Mouse (Mus musculus) c-Kit-positive CD71-positive TER-119-negative erythroid progenitor cells, embryonic 14.5 days (primary cell): ENCODE data around the gene Fam171a2.
A peak's percentile ranks its signal among the peaks of the same experiment; 100 is the strongest.
"Not testable (repeated sequence)": the region's sequence is repeated elsewhere in the genome, so short reads cannot be mapped to it uniquely, and the experiment has no call there.

Source experiments
- DNase-seq: peaks from one replicate; pipeline ENCODE4 v3.0.0-alpha.2; 2013; ENCODE audit warnings: low read depth

The Fam171a2 gene

GRCm38 (mm10) chr11:102394421-102395124 is 52.9 kb downstream of the Fam171a2 start:
- no peak for DNase-seq

GRCm38 (mm10) chr11:102393719-102394420 is 53.6 kb downstream of the Fam171a2 start:
- DNase-seq = no peak

GRCm38 (mm10) chr11:102393238-102393634 is 54.2 kb downstream of the Fam171a2 start, which contains the start of gene Rundc3a:
Rundc3a (plus strand) TSS chr11:102393403.
- peak; percentile 53 for DNase-seq

- no peak for DNase-seq
Measured at GRCm38 (mm10) chr11:102392441-102393237, 54.8 kb downstream of the Fam171a2 start.

- DNase-seq = not testable (repeated sequence)
Measured at GRCm38 (mm10) chr11:102389436-102389835, 58.0 kb downstream of the Fam171a2 start.
